Mouse (Mus musculus) liver, postnatal 0 days (tissue): Measurements from ENCODE around the gene Btnl2. TPM values are rescaled to one million over a fixed set of nuclear protein-coding genes. Genes with fewer than 3 reads are reported as not detected.

ENCODE experiments used
- ATAC-seq: fragments of 200-750 bp; cut with Nextera tagmentation; 2 replicates; pipeline ENCODE4 v1.8.0; 2017; ENCODE audit warnings: mild to moderate bottlenecking, moderate library complexity
- DNase-seq: peaks from one replicate; pipeline ENCODE4 v3.0.0-alpha.2; 2016
- H3K27ac ChIP-seq: fragments of 300-500 bp; sonication (generic); 2 replicates; pipeline ENCODE4 v1.5.1; 2014; ENCODE audit warnings: antibody characterized with exemption, moderate library complexity, mild to moderate bottlenecking, low read depth
- H3K27me3 ChIP-seq: fragments of 300-500 bp; sonication (generic); 2 replicates; pipeline ENCODE4 v1.6.1; 2014; ENCODE audit warnings: low read length, control low read depth, mixed read lengths; ENCODE audit not compliant: insufficient read depth
- H3K36me3 ChIP-seq: fragments of 300-500 bp; sonication (generic); replicated peaks from 2 replicates; pipeline ENCODE4 v1.6.1; 2014; ENCODE audit warnings: mild to moderate bottlenecking, control low read depth, low read length, moderate library complexity, mixed read lengths; ENCODE audit not compliant: insufficient read depth
- H3K4me1 ChIP-seq: fragments of 300-500 bp; sonication (generic); 2 replicates; pipeline ENCODE4 v1.6.1; 2014; ENCODE audit warnings: antibody characterized with exemption, mild to moderate bottlenecking, control low read depth; ENCODE audit not compliant: insufficient read depth
- H3K4me2 ChIP-seq: fragments of 300-500 bp; sonication (generic); 2 replicates; pipeline ENCODE4 v1.6.1; 2014; ENCODE audit warnings: low read depth, mild to moderate bottlenecking, low read length, moderate library complexity, mixed read lengths
- H3K4me3 ChIP-seq: fragments of 300-500 bp; sonication (generic); 2 replicates; pipeline ENCODE4 v1.5.1; 2014; ENCODE audit warnings: low read depth, low read length
- H3K9ac ChIP-seq: fragments of 300-500 bp; sonication (generic); replicated peaks from 2 replicates; pipeline ENCODE4 v1.6.1; 2014; ENCODE audit warnings: mild to moderate bottlenecking, moderate library complexity
- H3K9me3 ChIP-seq: fragments of 300-500 bp; sonication (generic); 2 replicates; pipeline ENCODE4 v1.6.1; 2016; ENCODE audit warnings: mild to moderate bottlenecking, control low read depth, low read length, mixed read lengths
- CTCF ChIP-seq: sonication (generic); IDR thresholded peaks from 2 replicates; pipeline ENCODE4 v1.5.1; 2016; ENCODE audit warnings: antibody characterized with exemption, low read depth
- EP300 ChIP-seq: IDR thresholded peaks from 2 replicates; pipeline ENCODE4 v1.6.1; 2016; ENCODE audit warnings: antibody characterized with exemption, low read depth, mild to moderate bottlenecking
- WGBS: fragments of 180-500 bp; shearing (Covaris S2); extraction: QIAGEN DNeasy Blood & Tissue Kit; methylation state at CpG from one replicate; pipeline ENCODE4 v1.1.7; 2014; ENCODE audit not compliant: insufficient replicate concordance; 5-methylcytosine and 5-hydroxymethylcytosine counted together
- polyA plus RNA-seq: library from polyadenylated mRNA; unstranded; fragments of >200 nt; fragmentation: Nextera tagmentation; extraction: Ambion mirVana; gene quantifications from 2 replicates; pipeline ENCODE4 v1.2.1, GENCODE M21; 2015

Gene Btnl2
- polyA plus RNA-seq, 1 experiment from 2014 or later = not detected

DNA sequence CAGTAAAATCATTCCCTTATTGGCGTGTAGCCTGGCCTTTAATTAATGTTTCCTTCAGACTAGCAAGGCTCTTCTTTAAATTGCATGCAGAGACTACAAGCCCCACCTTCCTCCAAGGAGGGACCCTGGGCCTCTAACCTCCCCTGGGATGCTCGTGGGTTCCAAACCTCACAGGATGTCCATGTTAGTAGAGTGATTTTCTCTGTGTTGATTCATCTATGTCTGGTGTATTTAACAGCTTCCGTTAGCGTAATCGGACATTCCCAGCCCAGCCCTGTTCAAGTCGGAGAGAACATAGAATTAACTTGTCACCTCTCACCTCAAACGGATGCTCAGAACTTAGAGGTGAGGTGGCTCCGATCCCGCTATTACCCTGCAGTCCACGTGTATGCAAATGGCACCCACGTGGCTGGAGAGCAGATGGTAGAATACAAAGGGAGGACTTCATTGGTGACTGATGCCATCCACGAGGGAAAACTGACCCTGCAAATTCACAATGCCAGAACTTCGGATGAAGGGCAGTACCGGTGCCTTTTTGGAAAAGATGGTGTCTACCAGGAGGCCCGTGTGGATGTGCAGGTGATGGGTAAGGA lies 8.4 kb downstream of the Btnl2 start:
- ATAC-seq = no peak
- Histone ChIP-seq H3K9me3 (no peaks in the 10 kb centered on the region), H3K4me3 (no peak overlapping the region), H3K36me3 (no peaks in the 10 kb centered on the region), H3K27me3 (no peaks in the 10 kb centered on the region), H3K27ac (no peak overlapping the region), H3K4me1 (no peaks in the 10 kb centered on the region), H3K9ac (no peak overlapping the region), H3K4me2 (no peak overlapping the region)
- WGBS = 78% methylated on average over 15 of the region's 15 CpGs
- no peak for DNase-seq
- no peak for TF ChIP-seq CTCF
- TF ChIP-seq EP300 = no peak

DNA sequence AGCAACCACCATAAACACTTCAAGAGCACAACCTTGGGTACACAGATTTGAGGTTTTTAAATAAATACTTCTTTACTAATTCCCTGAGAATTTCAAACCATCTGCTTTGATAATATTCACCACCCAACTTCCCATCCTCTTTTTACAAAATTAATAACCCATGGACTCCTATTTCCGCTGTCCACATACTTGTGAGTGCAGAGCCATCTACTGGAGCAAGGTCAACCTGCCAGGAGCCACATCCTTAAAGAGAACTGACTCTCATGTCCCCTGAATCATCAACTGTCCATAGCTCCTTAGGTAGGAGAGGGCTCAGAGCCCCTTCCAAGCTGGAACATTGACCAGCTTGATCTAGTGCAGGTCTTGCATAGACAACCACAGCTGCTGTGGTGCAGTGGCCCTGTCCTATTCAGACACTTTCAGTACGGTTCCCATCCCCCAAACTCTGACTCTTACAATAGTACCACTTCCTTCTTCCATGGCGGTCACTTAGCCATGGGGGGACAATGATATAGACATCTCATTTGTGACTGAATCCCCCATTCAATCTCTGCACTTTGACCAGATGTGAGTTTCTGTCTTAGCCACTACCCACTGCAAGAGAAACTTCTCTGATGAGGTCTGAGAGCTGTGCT lies 9.2 kb downstream of the Btnl2 start:
- 63% methylated on average over 3 of the region's 3 CpGs for WGBS
- no peak for DNase-seq

DNA sequence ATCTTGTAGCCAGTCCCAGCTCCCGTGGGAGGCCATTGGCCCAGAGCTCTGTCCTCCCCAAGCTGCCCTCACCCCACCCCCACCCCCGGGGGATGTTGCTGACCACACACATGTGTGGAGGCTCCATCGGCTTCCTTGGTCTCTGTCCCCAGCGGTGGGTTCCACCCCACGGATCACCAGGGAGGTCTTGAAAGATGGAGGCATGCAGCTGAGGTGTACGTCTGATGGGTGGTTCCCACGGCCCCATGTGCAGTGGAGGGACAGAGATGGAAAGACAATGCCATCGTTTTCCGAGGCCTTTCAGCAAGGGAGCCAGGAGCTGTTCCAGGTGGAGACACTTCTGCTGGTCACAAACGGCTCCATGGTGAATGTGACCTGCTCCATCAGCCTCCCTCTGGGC lies 10.4 kb downstream of the Btnl2 start:
- ATAC-seq (no peak), DNase-seq (no peak)
- H3K9ac ChIP-seq = no peak overlapping the region
- no peaks in the 10 kb centered on the region for H3K36me3 ChIP-seq
- H3K9me3 ChIP-seq = no peaks in the 10 kb centered on the region
- no peaks in the 10 kb centered on the region for H3K27me3 ChIP-seq
- 60% methylated on average over 10 of the region's 10 CpGs for WGBS
- H3K27ac ChIP-seq = no peak overlapping the region
- H3K4me2 ChIP-seq = no peak overlapping the region
- H3K4me3 ChIP-seq = no peak overlapping the region
- TF ChIP-seq CTCF (no peak), EP300 (no peak)
- H3K4me1 ChIP-seq = 0 out of 2 replicates have a peak, but pooled peaks cover 2% of the 10 kb centered on the region

More for the DNA sequence above, 9.2 kb downstream of the Btnl2 start:
- Histone ChIP-seq H3K4me1 (0 out of 2 replicates have a peak, but pooled peaks cover 2% of the 10 kb centered on the region), H3K27ac (no peak overlapping the region), H3K27me3 (no peaks in the 10 kb centered on the region), H3K9me3 (no peaks in the 10 kb centered on the region), H3K36me3 (no peaks in the 10 kb centered on the region), H3K9ac (no peak overlapping the region), H3K4me2 (no peak overlapping the region), H3K4me3 (no peak overlapping the region)
- TF ChIP-seq EP300 = no peak
- TF ChIP-seq CTCF = 0 out of 2 replicates have a peak, but pooled peaks have one; percentile 27
- no peak for ATAC-seq

DNA sequence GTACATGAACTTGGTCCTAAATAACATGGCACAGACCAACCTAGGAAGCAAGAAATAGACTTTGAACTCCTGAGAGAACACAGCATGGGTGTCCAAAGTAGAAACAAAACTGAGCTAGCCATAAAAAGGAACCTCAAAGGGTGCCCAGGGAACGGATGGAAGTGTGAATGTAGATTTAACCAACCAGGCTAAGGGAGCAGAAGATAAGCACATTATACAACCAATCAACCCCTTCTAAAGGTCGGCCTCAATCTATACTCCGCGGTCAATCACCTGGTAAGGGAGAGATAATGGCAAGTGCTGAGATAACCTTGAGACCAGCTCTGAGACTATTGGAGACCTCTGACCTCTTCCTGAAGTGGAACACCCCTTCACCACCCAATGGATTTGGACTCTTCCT lies 15.9 kb downstream of the Btnl2 start:
- no peak for DNase-seq
- TF ChIP-seq CTCF = no peak
- TF ChIP-seq EP300 = no peak
- Histone ChIP-seq H3K27ac (no peak overlapping the region), H3K4me3 (no peak overlapping the region), H3K27me3 (no peaks in the 10 kb centered on the region), H3K9me3 (no peaks in the 10 kb centered on the region), H3K9ac (no peak overlapping the region), H3K4me2 (no peak overlapping the region), H3K4me1 (0 out of 2 replicates have a peak, but pooled peaks cover 2% of the 10 kb centered on the region), H3K36me3 (no peaks in the 10 kb centered on the region)
- no peak for ATAC-seq
- 44% methylated on average over 4 of the region's 4 CpGs for WGBS

DNA sequence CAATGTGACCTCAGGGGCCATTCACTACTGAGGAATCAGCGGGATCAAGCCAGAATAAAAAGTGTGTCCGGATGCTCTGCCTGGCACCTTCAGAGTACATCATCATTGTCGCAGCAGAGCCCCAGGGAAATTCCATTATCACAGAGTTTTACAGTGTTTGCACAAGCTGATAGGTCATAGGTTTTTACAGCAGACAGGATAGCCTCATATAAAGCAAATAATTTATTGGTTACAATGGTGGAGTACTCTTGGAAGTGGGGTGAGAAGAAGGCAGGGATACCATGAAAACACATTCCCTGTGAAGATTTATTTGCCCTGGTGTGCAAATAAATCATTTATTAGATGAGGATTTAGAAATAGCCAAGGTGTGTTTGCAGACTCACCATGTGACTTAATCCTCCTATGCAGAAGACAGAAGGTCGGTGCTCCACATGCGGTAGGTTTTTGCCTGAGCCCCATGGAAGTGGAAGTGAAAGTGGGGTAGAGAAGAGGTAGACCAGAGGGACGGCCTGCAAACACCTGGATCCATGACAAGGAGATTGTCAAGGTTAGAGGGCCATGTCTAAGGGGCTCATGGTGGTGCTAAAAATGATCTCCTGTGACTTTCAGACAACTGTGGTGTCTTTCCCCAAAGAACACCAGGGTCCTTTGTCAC lies 18.6 kb downstream of the Btnl2 start:
- ATAC-seq = no peak
- H3K27ac ChIP-seq = no peak overlapping the region

DNA sequence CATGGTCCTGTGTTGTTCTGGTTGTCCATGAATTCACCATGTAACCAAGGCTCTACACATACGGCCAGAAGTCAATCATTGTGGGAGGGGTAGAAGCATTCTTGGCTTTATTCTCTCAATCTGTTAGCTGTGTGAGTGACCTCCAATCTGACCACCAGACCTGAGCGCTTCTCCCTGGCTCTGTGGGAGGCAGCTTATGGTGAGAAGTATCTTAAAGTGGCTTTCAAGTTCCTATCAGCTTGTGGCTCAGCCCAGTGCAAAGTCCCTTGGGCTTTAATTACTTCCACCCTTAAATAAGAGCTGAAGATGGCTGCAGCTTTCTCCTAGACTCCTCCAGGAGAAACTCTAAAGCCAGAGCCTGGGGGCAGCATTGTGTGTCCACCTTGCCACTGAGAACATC lies 22.2 kb downstream of the Btnl2 start, which contains the start of gene Btnl1:
Gene Btnl1, plus strand, starts transcription at position 286 of the 400 bp plus-strand sequence.
- WGBS = 67% methylated on average over 2 of the region's 2 CpGs

More for the DNA sequence above, 18.6 kb downstream of the Btnl2 start:
- no peak overlapping the region for H3K4me3 ChIP-seq
- TF ChIP-seq CTCF = no peak
- H3K36me3 ChIP-seq = no peaks in the 10 kb centered on the region
- 63% methylated on average over 6 of the region's 6 CpGs for WGBS
- no peaks in the 10 kb centered on the region for H3K9me3 ChIP-seq
- H3K27me3 ChIP-seq = no peaks in the 10 kb centered on the region
- H3K9ac ChIP-seq = no peak overlapping the region
- 0 out of 2 replicates have a peak, but pooled peaks cover 2% of the 10 kb centered on the region for H3K4me1 ChIP-seq
- no peak overlapping the region for H3K4me2 ChIP-seq
- no peak for DNase-seq

More for the DNA sequence above, 22.2 kb downstream of the Btnl2 start, which contains the start of gene Btnl1:
- H3K27me3 ChIP-seq = 0 out of 2 replicates have a peak, but pooled peaks cover 4% of the 10 kb centered on the region
- no peaks in the 10 kb centered on the region for H3K36me3 ChIP-seq
- TF ChIP-seq EP300 (no peak), CTCF (no peak)
- DNase-seq (no peak), ATAC-seq (no peak)
- no peak within 1 kb of the TSS for H3K9ac ChIP-seq
- H3K4me3 ChIP-seq = no peak within 1 kb of the TSS
- no peak within 1 kb of the TSS for H3K4me2 ChIP-seq
- H3K27ac ChIP-seq = no peak within 1 kb of the TSS
- H3K9me3 ChIP-seq = no peaks in the 10 kb centered on the region
- H3K4me1 ChIP-seq = no peaks in the 10 kb centered on the region
